Mouse (Mus musculus): Measurements from ENCODE around the gene Olfr331.
"Not testable (repeated sequence)": the region's sequence is repeated elsewhere in the genome, so short reads cannot be mapped to it uniquely, and the experiment has no call there.

Olfr331 gene

DNA sequence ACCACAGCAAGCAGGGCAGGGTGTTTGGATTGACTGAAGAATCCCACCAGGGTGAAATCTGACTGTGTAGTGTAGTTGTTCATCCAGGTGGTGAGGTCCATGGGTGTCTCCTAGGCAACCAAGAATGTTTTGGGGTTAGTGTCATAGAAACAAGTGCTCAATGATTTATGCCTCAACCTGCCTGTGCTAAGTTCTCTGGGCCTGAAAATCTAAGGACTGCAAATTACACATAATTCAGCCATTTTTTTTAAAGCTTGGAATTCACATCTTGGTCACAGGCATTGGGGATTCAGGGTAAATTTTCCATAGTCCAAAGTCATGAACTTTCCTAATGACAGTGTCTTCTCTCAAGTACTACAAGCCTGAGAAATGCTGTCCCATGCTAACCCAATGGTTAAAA, at the start of gene Olfr331:
TSS of gene Olfr331 (minus strand) at position 101 of the 400 bp plus-strand sequence.
- in situ Hi-C loops (cut with MboI, MseI), result not testable (repeated sequence)

DNA sequence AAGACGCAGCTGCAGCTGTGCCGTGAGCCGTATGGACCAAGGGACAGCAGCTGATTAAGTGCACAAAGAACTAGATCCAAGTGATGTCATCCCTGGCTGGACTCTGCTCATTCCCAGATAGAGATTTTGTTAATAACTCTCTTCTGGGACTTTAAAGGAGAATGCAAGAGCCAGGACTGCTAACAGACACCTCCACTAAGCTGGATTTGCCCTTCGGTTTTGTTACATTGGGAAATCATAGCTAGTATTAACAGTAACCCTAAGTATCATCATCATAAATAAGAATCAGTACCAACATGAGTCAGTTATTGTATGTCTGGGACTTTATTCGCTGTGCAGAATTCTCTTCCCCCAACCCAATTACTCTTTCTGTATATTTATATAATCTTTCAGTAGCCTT, 44.0 kb upstream of the Olfr331 start, which contains the start of gene Olfr329-ps:
TSS of gene Olfr329-ps (minus strand) at position 101 of the 400 bp plus-strand sequence.
- in situ Hi-C loops (cut with MboI, MseI), result no loop called here

DNA sequence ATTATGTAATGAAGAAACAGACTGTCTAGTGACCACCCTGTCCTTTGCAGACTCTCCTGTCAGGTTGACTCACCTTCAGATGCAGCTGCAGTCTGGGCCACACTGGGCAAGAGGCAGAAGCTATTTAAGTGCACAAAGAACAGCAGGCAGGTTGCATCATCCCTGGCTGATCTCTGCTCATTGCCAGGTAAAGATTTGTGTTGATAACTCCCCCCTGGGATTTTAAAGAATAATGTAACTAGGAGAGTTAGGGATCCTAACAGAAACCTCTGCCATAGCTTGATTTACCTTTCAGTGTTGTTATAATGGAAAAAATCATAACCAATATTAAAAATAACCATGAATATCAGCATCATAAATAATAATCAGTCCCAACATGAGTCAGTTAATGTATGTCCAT, 32.4 kb upstream of the Olfr331 start, which contains the start of gene Olfr330:
TSS of gene Olfr330 (minus strand) at position 101 of the 400 bp plus-strand sequence.
- in situ Hi-C loops (cut with MboI, MseI), result not testable (repeated sequence)

DNA sequence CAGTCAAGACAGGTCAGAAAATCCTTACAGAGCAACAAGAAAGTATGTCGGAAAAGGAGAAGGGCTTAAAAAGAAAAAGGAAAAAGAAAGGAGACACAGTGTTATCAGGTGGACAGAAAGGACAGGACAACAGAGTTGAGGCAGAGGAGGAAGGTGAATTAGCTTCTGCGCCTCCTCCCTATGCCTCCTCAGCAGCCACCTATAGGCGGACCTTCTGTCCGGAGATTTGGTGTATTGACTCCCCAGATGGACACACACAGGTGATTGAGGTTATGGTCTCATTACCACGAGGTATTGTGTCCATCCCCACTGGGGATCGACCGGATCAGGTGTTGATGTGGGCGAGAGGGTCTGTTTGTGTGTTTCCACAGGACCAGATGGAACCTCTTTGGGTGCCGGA, 17.4 kb upstream of the Olfr331 start:
- in situ Hi-C loops (cut with MboI, MseI), result not testable (repeated sequence)

DNA sequence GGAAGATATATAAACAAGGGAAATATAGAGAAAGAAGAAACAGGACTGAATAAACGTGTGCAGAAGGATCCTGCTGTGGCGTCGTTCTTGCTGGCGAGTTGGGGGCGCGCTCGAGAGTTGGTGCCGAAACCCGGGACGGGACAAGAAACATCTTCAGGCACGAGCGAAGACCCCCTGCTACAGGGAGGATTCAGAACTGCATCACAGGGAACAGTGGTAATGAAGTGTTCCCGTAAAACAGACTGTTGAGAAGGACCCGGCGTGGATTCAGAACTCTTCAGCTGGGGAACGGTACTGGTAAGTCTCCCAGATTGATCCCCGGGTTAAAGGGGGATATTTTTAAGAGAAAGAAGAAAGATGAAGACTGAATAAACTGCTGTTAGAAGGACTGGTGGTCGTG, 16.5 kb upstream of the Olfr331 start:
- in situ Hi-C loops (cut with MboI, MseI), result not testable (repeated sequence)

DNA sequence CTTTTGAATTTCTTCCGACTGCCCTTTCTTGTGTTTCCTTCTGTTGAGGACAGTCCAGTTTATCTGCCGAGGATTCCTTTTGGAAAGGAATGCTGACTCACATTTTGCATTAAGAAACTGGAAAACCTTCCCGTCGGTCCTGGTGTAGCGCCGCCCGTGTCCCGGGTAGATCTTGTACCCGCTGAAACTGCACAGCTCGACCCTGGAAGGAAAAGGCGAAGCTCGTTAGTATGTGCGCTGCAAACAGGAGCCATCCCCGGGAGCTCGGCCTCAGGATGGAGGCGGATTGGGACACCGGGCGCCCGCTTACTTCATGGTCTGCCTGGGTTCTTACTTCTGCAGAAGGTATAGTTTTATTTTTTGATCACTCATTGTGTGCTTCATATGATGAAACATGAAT, 6.7 kb upstream of the Olfr331 start:
- in situ Hi-C loops (cut with MboI, MseI), result not testable (repeated sequence)

DNA sequence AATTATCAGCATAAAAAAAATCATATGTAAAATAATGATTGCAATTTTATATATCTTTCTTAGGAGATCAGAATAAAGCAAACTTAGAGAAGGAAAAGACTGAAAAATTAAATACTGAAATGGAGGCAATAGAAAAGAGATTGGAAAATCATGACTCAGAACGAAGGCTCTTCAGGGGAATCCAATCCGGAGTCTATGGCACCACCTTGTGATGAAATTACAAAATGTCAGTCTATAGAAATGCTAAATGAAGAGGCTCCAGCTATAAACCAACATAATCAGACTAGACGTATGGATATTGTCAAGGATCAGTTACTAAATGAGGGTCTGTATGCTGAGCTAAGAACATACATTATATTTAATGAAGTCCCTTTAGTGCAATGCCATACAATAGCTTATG, 3.1 kb downstream of the Olfr331 start:
- in situ Hi-C loops (cut with MboI, MseI), result no loop called here

DNA sequence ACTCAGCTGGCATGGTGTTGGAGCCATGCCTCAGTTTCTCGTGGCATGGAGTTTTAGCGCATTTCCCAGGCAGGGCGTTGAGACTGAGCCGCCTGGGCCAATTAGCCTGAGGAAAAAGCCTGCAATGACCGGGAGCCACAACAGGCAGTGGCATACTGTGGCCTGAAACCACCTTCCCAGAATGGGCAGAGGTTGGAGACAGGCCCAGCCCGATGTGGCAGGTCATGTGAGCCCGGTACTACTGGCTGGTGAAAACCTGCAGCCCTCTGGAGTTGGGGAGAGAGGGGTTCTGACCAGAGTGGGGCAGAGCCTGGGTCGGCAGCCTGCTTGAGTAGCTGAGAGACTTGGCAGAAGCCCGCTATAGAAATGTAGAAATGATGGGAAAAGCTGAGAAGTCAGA, 3.6 kb downstream of the Olfr331 start:
- in situ Hi-C loops (cut with MboI, MseI), result no loop called here

DNA sequence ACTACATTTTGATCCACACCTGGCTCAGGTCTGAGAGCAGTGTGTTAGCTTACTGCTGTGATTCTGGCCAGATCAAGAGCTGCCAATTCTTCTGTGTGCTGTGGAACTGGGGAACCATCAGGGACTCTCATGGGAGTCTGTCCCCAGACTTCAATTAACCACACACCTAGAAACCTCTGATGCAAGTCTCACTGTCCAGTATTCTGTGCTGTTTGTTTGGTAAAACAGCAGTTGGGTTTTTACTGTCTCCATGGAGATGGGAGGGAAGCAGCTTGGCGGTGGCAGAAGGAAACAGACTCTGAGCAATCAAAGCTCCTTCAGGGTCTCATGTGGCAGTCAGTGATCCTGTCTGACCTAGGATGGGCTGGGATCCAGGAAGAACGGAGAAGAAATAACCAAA, 9.9 kb downstream of the Olfr331 start, which contains the start of gene Olfr332:
TSS of gene Olfr332 (minus strand) at position 101 of the 400 bp plus-strand sequence.
- in situ Hi-C loops (cut with MboI, MseI), result no loop called here

DNA sequence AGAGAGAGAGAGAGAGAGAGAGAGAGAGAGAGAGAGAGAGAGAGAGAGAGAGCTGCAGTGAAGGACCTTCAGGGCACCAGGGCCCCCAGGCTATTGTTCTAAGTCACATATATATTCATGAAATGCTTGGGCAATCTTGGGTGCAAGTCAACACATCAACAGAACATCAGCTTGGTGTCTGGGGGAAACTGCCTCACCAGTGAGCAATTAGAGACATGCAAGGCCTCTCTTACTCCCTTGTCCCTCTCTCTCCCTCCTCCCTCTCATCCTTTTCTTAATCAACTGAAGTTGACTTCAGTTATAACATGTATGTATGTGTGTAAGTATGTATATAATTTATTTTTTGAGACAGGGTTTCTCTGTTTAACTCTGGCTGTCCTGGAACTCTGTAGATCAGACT, 40.2 kb downstream of the Olfr331 start, which contains the start of gene Olfr30:
TSS of gene Olfr30 (minus strand) at position 101 of the 400 bp plus-strand sequence.
- in situ Hi-C loops (cut with MboI, MseI), result no loop called here

DNA sequence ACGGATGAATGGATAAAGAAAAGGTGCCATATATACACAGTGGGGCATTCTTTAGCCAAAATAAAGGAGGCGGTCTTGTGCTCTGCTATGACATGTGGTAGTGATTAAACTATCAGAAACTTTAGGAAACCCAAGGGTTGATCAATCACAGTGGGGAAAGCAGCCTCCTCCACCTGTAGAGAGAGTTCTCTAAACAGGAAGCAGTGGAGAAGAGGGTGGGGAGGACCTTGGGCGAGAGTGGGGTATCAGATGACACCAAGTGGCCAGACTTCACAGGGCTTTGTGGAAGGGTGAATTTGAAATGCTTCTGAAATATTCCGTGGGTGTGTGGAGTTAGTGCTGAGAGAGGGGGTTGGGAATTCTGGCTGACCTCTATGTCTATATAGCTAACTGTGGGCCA, 48.8 kb downstream of the Olfr331 start:
- in situ Hi-C loops (cut with MboI, MseI), result no loop called here

DNA sequence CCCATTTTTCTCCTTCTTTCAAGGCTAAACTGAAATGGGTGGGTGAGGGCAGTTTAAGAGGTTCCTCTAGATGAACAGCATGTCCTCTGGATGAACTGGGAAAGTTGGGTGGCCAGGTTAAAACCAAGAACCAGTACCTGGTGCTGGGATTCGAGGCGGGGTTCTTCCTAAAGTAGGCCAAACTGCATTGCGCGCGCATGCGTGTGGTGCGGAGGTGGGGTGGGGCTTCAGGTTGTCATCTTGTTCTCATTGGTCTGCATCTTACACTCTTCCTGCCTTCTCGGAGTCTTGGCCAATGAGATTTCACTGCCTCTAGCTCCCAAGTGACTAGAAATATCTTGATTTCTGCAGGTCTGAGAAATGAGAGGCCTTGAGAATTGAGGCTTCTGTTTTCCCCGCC, 49.6 kb downstream of the Olfr331 start, which contains the start of gene Lypd9:
TSS of gene Lypd9 (minus strand) at position 165 of the 400 bp plus-strand sequence.
- in situ Hi-C loops (cut with MboI, MseI), result no loop called here

Measured in T-helper 2 cell (primary cell).